Mouse (Mus musculus): ENCODE results near the gene Ssmem1.

DNA sequence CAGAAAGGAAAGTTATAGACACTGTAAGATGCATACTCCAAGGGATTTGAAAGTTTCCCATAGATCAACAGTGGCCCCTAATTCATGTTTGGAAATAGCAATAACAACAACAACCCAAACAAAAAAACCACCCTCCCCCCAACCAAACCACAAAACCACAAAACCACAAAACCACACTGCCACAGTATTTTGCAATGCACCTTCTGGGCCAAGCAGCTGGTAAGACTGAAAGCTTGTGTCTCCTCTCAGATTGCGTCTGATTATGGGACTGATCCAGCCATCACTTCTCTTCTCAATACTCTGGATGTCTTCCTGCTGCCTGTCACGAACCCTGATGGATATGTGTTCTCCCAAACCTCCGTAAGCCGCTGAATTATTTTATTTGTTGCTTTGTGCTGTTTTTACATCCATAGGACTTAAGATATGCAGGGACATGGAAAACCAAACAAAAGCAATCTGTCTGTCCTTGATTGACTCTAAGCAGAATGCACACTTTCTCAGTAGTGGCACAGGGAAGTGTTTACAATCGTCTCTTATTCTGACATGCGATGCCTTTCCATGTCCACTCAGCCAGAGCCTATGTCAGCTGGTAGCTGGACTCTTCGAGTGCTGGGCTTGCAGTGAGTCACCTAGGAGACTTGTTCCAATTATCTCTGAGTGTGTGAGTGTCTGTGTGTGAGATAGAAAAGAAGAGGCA is 41.0 kb downstream of the Ssmem1 start:
- TF ChIP-seq CTCF (IDR thresholded peaks at IDR 0.05; ENCODE audit: low read depth, low read length) (no peak), EP300 (IDR thresholded peaks at IDR 0.05; ENCODE audit: insufficient read depth, low read depth, low read length) (no peak), POLR2A (IDR thresholded peaks at IDR 0.05; ENCODE audit: insufficient read depth, low read length) (no peak)

Data from ES-Bruce4 (cell line).